Mouse (Mus musculus) left cerebral cortex, adult 8-10 months (tissue): ENCODE data around the gene Bcl6b. TPM values are rescaled to one million over a fixed set of nuclear protein-coding genes. Genes with fewer than 3 reads are reported as not detected.

Experiments
- DNase-seq, 2 experiments: peaks; one replicate each; pipeline ENCODE4 v3.0.0; 2022; ENCODE audit warnings: low spot score in 2 of 2
- total RNA-seq, 4 experiments: library from RNA; stranded (reverse); gene quantifications; 2 replicates each; pipeline ENCODE4 v1.2.4; 2022

Gene Bcl6b
- 1 to 10 TPM; 1.0 to 2.2 (median 1.9) TPM for total RNA-seq

GRCm38 (mm10) chr11:70229260-70230010, at the start of gene Bcl6b:
Bcl6b (minus strand) TSS chr11:70229798.
- DNase-seq: no peak

- no peak for DNase-seq
Measured at GRCm38 (mm10) chr11:70278961-70279360, 49.4 kb upstream of the Bcl6b start.

- no peak for DNase-seq
Measured at GRCm38 (mm10) chr11:70271641-70272040, 42.0 kb upstream of the Bcl6b start.

- no peak for DNase-seq
Measured at GRCm38 (mm10) chr11:70266405-70266804, 36.8 kb upstream of the Bcl6b start.

- no peak for DNase-seq
Measured at GRCm38 (mm10) chr11:70265819-70266218, 36.2 kb upstream of the Bcl6b start.

- no peak for DNase-seq
Measured at GRCm38 (mm10) chr11:70265252-70265651, 35.7 kb upstream of the Bcl6b start.

GRCm38 (mm10) chr11:70259035-70259434, 29.4 kb upstream of the Bcl6b start:
- DNase-seq: no peak

- no peak for DNase-seq
Measured at GRCm38 (mm10) chr11:70254931-70255531, 25.4 kb upstream of the Bcl6b start, which contains the start of gene Alox12. Alox12 (minus strand) TSS chr11:70255353.

- no peak for DNase-seq
Measured at GRCm38 (mm10) chr11:70254337-70254736, 24.7 kb upstream of the Bcl6b start.

- DNase-seq: no peak
Measured at GRCm38 (mm10) chr11:70251853-70252252, 22.3 kb upstream of the Bcl6b start.

GRCm38 (mm10) chr11:70250150-70250549, 20.6 kb upstream of the Bcl6b start:
- no peak for DNase-seq

- no peak for DNase-seq
Measured at GRCm38 (mm10) chr11:70247136-70247845, 17.7 kb upstream of the Bcl6b start.

- no peak for DNase-seq
Measured at GRCm38 (mm10) chr11:70242591-70242990, 13.0 kb upstream of the Bcl6b start.

GRCm38 (mm10) chr11:70239541-70240279, 10.1 kb upstream of the Bcl6b start, which contains the start of the genes Gm21988 and Rnasek:
Gm21988 (minus strand) TSS chr11:70239830.
Rnasek (minus strand) TSS chr11:70239842.
- peak; percentile 81 to 86 for DNase-seq

GRCm38 (mm10) chr11:70238591-70239440, 9.2 kb upstream of the Bcl6b start:
- DNase-seq: no peak

GRCm38 (mm10) chr11:70237457-70238167, 8.0 kb upstream of the Bcl6b start, which contains the start of gene 0610010K14Rik:
0610010K14Rik (minus strand) TSS chr11:70237914.
- DNase-seq: peak; percentile 96

- no peak for DNase-seq
Measured at GRCm38 (mm10) chr11:70236717-70237116, 7.1 kb upstream of the Bcl6b start.

- no peak for DNase-seq
Measured at GRCm38 (mm10) chr11:70235254-70235900, 5.8 kb upstream of the Bcl6b start.

- no peak for DNase-seq
Measured at GRCm38 (mm10) chr11:70234497-70234896, 4.9 kb upstream of the Bcl6b start.
